Comparison of ENCODE assay signal across 12 mouse cellular contexts in genomic region chr9:96986797-96987473, GRCm38 (mm10). TPM values are rescaled to one million over a fixed set of nuclear protein-coding genes. Genes with fewer than 3 reads are reported as not detected.
DNase-seq lines count a peak whose midpoint lies in the region; ATAC-seq lines count a peak whose summit lies in the region.
"Had no signal": no experiment of that assay in that cellular context is flagged by ENCODE, and none has a peak within 500 bp of the region (broad histone marks: within the 10 kb centered on the region; RNA-seq: fewer than 3 reads in every experiment).

No protein-coding gene starts in this region.

- peak overlapping the region; percentile 50; the same call in 1 of the 2 replicates for H3K9ac ChIP-seq in heart, embryonic 12.5 days
- H3K9ac ChIP-seq in hindbrain, embryonic 15.5 days: no peak overlapping the region; the same call in 1 of the 2 replicates
- H3K9ac ChIP-seq in midbrain, embryonic 14.5 days (replicated peaks; ENCODE audit: low read length): no peak overlapping the region; the same call in 1 of the 2 replicates

- ATAC-seq in heart, embryonic 12.5 days (ENCODE audit: insufficient number of reproducible peaks, low FRiP score): 0 out of 2 replicates have a peak, but pooled peaks have one; percentile 42
- ATAC-seq in hindbrain, embryonic 15.5 days (ENCODE audit: low FRiP score, low read depth): peak; percentile 60; the same call in 1 of the 2 replicates
- ATAC-seq in midbrain, embryonic 14.5 days (ENCODE audit: low FRiP score, low TSS enrichment): no peak

- H3K36me3 ChIP-seq in heart, embryonic 12.5 days: 0 out of 2 replicates have a peak, but pooled peaks cover 4% of the 10 kb centered on the region
- H3K36me3 ChIP-seq in hindbrain, embryonic 15.5 days: no peaks in the 10 kb centered on the region
- no peaks in the 10 kb centered on the region for H3K36me3 ChIP-seq in midbrain, embryonic 14.5 days (ENCODE audit: control insufficient read depth, insufficient read depth, low read length)

- no peak overlapping the region for H3K4me3 ChIP-seq in heart, embryonic 12.5 days
- no peak overlapping the region for H3K4me3 ChIP-seq in hindbrain, embryonic 15.5 days
- no peak overlapping the region for H3K4me3 ChIP-seq in midbrain, embryonic 14.5 days (replicated peaks; ENCODE audit: low read depth, low read length)
- H3K4me3 ChIP-seq: left cerebral cortex, adult 2 months had no signal

- H3K27me3 ChIP-seq in heart, embryonic 12.5 days (replicated peaks): no peaks in the 10 kb centered on the region
- no peaks in the 10 kb centered on the region for H3K27me3 ChIP-seq in hindbrain, embryonic 15.5 days
- no peaks in the 10 kb centered on the region for H3K27me3 ChIP-seq in midbrain, embryonic 14.5 days (ENCODE audit: control insufficient read depth, insufficient read depth, low read length)

- WGBS in heart, embryonic 12.5 days: 31% methylated on average over 11 of the region's 11 CpGs
- WGBS in hindbrain, embryonic 15.5 days: 39% methylated on average over 11 of the region's 11 CpGs
- WGBS in midbrain, embryonic 14.5 days: 49% methylated on average over 11 of the region's 11 CpGs

- H3K9me3 ChIP-seq in heart, embryonic 12.5 days (replicated peaks): no peaks in the 10 kb centered on the region
- no peaks in the 10 kb centered on the region for H3K9me3 ChIP-seq in hindbrain, embryonic 15.5 days
- H3K9me3 ChIP-seq in midbrain, embryonic 14.5 days (ENCODE audit: control insufficient read depth, low read length): no peaks in the 10 kb centered on the region

- no peak for DNase-seq in heart, postnatal 14 days
- DNase-seq in embryo, embryonic 10.5 days (ENCODE audit: low spot score): peak; percentile 66
- no peak for DNase-seq in midbrain, embryonic 14.5 days
- no peak for DNase-seq in cerebellum, adult 18-20 months
- DNase-seq in cerebellum, adult 9-11 months: no peak
- DNase-seq in natural killer cell, adult 2 months (ENCODE audit: low spot score in 2 of 2): no peak
- DNase-seq: gastrocnemius, postnatal 14 days; lung, postnatal 14 days; thymus, adult 2 months had no signal

- peak overlapping the region; percentile 86 for H3K27ac ChIP-seq in heart, embryonic 12.5 days (ENCODE audit: poor library complexity, severe bottlenecking)
- peak overlapping the region; percentile 32 for H3K27ac ChIP-seq in hindbrain, embryonic 15.5 days (replicated peaks)
- peak overlapping the region; percentile 46 for H3K27ac ChIP-seq in midbrain, embryonic 14.5 days (replicated peaks; ENCODE audit: low read depth, low read length)
- H3K27ac ChIP-seq: left cerebral cortex, adult 2 months had no signal

- peak overlapping the region; percentile 24 for H3K4me2 ChIP-seq in heart, embryonic 12.5 days
- no peak overlapping the region for H3K4me2 ChIP-seq in hindbrain, embryonic 15.5 days
- H3K4me2 ChIP-seq in midbrain, embryonic 14.5 days (ENCODE audit: low read length): no peak overlapping the region

- peaks cover 99% of the 10 kb centered on the region for H3K4me1 ChIP-seq in heart, embryonic 12.5 days (replicated peaks)
- peaks cover 56% of the 10 kb centered on the region for H3K4me1 ChIP-seq in hindbrain, embryonic 15.5 days (replicated peaks)
- H3K4me1 ChIP-seq in midbrain, embryonic 14.5 days (ENCODE audit: control insufficient read depth, insufficient read depth, low read length): peaks cover 63% of the 10 kb centered on the region

- intact Hi-C loops in heart, postnatal 14 days (cut with DNase I): no loop called here

RNA-seq across cellular contexts. Expression of gene Spsb4, which starts 31.7 kb away (rescaled TPM):
- polyA plus RNA-seq in heart, embryonic 12.5 days (2016; fragmentation: Nextera tagmentation; extraction: Ambion mirVana): 66.1 and 67.6 TPM in 2 replicates
- 1 to 10 TPM; 5.0 to 9.0 TPM for total RNA-seq in heart, postnatal 14 days (2021)
- 43.3 and 46.3 TPM in 2 replicates for polyA plus RNA-seq in hindbrain, embryonic 15.5 days (2015; fragmentation: Nextera tagmentation; extraction: Ambion mirVana)
- 33.9 and 38.5 TPM in 2 replicates for polyA plus RNA-seq in midbrain, embryonic 14.5 days (2014; fragmentation: Nextera tagmentation; extraction: Ambion mirVana)

Comparison
In these comparisons a context has a peak if more than half of its experiments do, and no peak if none do; other contexts are left out.
1. H3K27ac ChIP-seq: peak in every context shown above with its lines; median percentile 86 in heart, embryonic 12.5 days; 46 in midbrain, embryonic 14.5 days; 32 in hindbrain, embryonic 15.5 days.